Mouse (Mus musculus): ENCODE measurements at regions not wholly inside any gene's neighbourhood (a gene's known extent, or its start where the extent isn't known, plus 50 kb on each side); places are given as distances from the start of the nearest gene placed in this dataset.

DNA sequence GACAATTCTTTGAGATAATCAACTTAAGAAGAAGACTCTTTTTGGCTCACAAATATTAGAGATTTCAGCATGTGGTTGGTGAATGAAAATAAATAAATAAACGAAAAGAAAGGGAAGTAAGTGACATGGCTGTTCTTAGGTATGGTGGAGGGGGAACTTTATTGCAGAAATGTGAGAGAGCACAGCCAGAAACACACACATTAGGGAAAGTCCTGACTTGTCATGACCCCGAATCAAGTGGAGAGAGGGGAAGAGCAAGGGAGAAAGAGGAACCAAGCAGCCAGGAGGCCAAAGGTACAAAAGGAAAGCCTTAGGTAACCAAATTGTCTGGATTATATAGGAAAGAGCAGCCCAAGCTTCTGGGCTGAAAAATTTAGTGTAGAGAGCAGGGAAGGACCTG is 1172.7 kb downstream of the D3Ertd751e start:
- no peak for DNase-seq (ENCODE audit: low spot score)

DNA sequence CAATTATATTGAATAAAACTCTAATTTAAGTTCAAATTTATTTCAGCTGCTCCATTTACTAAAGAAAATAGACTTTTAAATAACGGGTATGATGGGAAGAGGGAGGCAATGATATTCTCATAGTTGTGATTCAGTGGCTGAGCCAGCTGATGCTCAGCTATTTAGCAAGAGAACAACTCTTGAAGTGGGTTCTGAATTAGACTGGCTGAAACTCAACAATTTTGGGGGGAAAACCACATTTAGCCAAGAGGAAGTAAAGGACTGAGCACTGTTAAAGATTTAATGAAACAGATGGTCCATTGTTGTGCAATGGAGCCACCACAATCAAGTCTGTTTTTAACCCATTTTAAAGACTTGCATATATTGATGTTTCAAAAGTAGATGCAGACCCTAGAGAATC is 1193.0 kb downstream of the D3Ertd751e start:
- DNase-seq (ENCODE audit: low spot score), result no peak

DNA sequence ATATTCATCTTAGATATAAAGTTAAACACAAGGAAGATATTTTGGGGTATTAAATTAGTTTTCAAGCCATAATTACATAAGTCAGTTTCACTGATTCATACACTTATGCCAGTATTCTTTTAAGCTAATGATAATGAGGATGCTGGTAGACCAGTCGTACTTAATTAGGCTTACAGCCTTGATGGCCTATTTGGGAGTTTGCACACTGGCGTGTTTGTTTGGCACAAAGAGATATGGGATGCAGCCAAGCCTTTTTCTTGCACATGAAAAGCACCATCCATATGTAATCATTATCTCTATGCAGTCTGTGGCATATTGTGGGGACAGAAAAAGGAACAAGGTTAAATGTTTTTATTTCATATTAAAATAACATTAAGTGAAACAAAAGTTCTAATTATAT is 1234.7 kb downstream of the D3Ertd751e start:
- DNase-seq (ENCODE audit: low spot score), result no peak

All from embryo, embryonic 10.5 days (tissue).